Comparison of ENCODE assay signal across 18 mouse cellular contexts in the genomic region with DNA sequence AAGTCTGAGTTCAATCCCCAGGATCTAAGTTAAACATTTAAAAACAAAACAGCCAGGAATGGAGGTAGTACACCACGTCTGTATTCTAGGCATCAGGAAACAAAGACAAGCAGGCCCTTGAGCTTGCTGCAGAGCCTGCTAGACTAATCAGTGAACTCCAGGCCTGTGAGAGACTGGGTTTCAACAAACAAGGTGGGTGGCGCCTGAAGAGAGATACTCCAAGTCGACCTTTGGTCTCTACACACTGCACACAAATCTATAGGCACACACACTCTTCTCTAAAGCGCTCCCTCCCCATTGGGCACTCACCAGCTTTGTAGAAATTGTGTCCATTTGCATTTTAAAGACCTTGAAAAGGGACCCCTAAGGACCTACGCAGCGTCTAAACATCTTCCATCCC.
DNase-seq lines count a peak whose midpoint lies in the region; ATAC-seq and TF ChIP-seq lines count a peak whose summit lies in the region.
"Had no signal": no experiment of that assay in that cellular context is flagged by ENCODE, and none has a peak within 500 bp of the region (broad histone marks: within the 10 kb centered on the region; RNA-seq: fewer than 3 reads in every experiment).

No protein-coding gene starts in this region.

- H3K36me3 ChIP-seq in midbrain, embryonic 11.5 days (ENCODE audit: control insufficient read depth, insufficient read depth, low read length), result no peaks in the 10 kb centered on the region
- no peaks in the 10 kb centered on the region for H3K36me3 ChIP-seq in midbrain, postnatal 0 days (ENCODE audit: insufficient read depth, low read length)
- H3K36me3 ChIP-seq in intestine, embryonic 15.5 days, result no peaks in the 10 kb centered on the region
- no peaks in the 10 kb centered on the region for H3K36me3 ChIP-seq in liver, embryonic 13.5 days
- H3K36me3 ChIP-seq in stomach, postnatal 0 days (ENCODE audit: control insufficient read depth, insufficient read depth, low read length), result no peaks in the 10 kb centered on the region
- H3K36me3 ChIP-seq in neural tube, embryonic 15.5 days, result no peaks in the 10 kb centered on the region
- H3K36me3 ChIP-seq: embryonic facial prominence, embryonic 12.5 days; forebrain, embryonic 12.5 days; heart, embryonic 13.5 days had no signal

- no peak overlapping the region for H3K9ac ChIP-seq in midbrain, embryonic 11.5 days (ENCODE audit: low read length)
- H3K9ac ChIP-seq in midbrain, postnatal 0 days (replicated peaks; ENCODE audit: low read length, poor library complexity, severe bottlenecking), result no peak overlapping the region
- no peak overlapping the region for H3K9ac ChIP-seq in intestine, embryonic 15.5 days
- H3K9ac ChIP-seq in liver, embryonic 13.5 days, result no peak overlapping the region
- H3K9ac ChIP-seq in stomach, postnatal 0 days (ENCODE audit: low read length), result no peak overlapping the region
- no peak overlapping the region for H3K9ac ChIP-seq in neural tube, embryonic 15.5 days (replicated peaks)
- H3K9ac ChIP-seq: embryonic facial prominence, embryonic 12.5 days; forebrain, embryonic 12.5 days; heart, embryonic 13.5 days had no signal

- WGBS in midbrain, embryonic 11.5 days, result 37% methylated on average over 6 of the region's 6 CpGs
- WGBS in midbrain, postnatal 0 days, result 28% methylated on average over 6 of the region's 6 CpGs
- WGBS in intestine, embryonic 15.5 days, result 35% methylated on average over 6 of the region's 6 CpGs
- WGBS in liver, embryonic 13.5 days (ENCODE audit: insufficient replicate concordance), result 35% methylated on average over 6 of the region's 6 CpGs
- WGBS in stomach, postnatal 0 days, result 45% methylated on average over 6 of the region's 6 CpGs
- WGBS in neural tube, embryonic 15.5 days, result 36% methylated on average over 6 of the region's 6 CpGs

- H3K27me3 ChIP-seq in midbrain, embryonic 11.5 days (ENCODE audit: control insufficient read depth, insufficient read depth, low read length), result no peaks in the 10 kb centered on the region
- no peaks in the 10 kb centered on the region for H3K27me3 ChIP-seq in midbrain, postnatal 0 days (ENCODE audit: insufficient read depth, low read length)
- no peaks in the 10 kb centered on the region for H3K27me3 ChIP-seq in intestine, embryonic 15.5 days (replicated peaks)
- no peaks in the 10 kb centered on the region for H3K27me3 ChIP-seq in liver, embryonic 13.5 days
- no peaks in the 10 kb centered on the region for H3K27me3 ChIP-seq in stomach, postnatal 0 days (ENCODE audit: control insufficient read depth, insufficient read depth, low read length)
- no peaks in the 10 kb centered on the region for H3K27me3 ChIP-seq in neural tube, embryonic 15.5 days (replicated peaks)
- H3K27me3 ChIP-seq: embryonic facial prominence, embryonic 12.5 days; heart, embryonic 13.5 days had no signal

- peak overlapping the region; percentile 14; the same call in 1 of the 2 replicates for H3K27ac ChIP-seq in midbrain, embryonic 11.5 days (ENCODE audit: low read depth, low read length)
- H3K27ac ChIP-seq in midbrain, postnatal 0 days (ENCODE audit: low read depth, low read length), result no peak overlapping the region
- H3K27ac ChIP-seq in intestine, embryonic 15.5 days, result peak overlapping the region; percentile 59
- H3K27ac ChIP-seq in liver, embryonic 13.5 days, result peak overlapping the region; percentile 26; the same call in 1 of the 2 replicates
- H3K27ac ChIP-seq in stomach, postnatal 0 days (replicated peaks), result no peak overlapping the region
- no peak overlapping the region for H3K27ac ChIP-seq in neural tube, embryonic 15.5 days (replicated peaks)
- H3K27ac ChIP-seq: embryonic facial prominence, embryonic 12.5 days; heart, embryonic 13.5 days had no signal

- H3K9me3 ChIP-seq in midbrain, embryonic 11.5 days (ENCODE audit: control insufficient read depth, low read length), result no peaks in the 10 kb centered on the region
- H3K9me3 ChIP-seq in midbrain, postnatal 0 days (ENCODE audit: low read length), result no peaks in the 10 kb centered on the region
- no peaks in the 10 kb centered on the region for H3K9me3 ChIP-seq in intestine, embryonic 15.5 days
- no peaks in the 10 kb centered on the region for H3K9me3 ChIP-seq in liver, embryonic 13.5 days (replicated peaks)
- H3K9me3 ChIP-seq in stomach, postnatal 0 days (ENCODE audit: control insufficient read depth, low read length), result no peaks in the 10 kb centered on the region
- H3K9me3 ChIP-seq in neural tube, embryonic 15.5 days (replicated peaks), result no peaks in the 10 kb centered on the region
- H3K9me3 ChIP-seq: forebrain, embryonic 12.5 days; heart, embryonic 13.5 days had no signal

- TF ChIP-seq EP300 in stomach, postnatal 0 days (optimal IDR thresholded peaks at IDR 0.05), result no peak

- no peak for ATAC-seq in midbrain, embryonic 11.5 days (ENCODE audit: low FRiP score)
- no peak for ATAC-seq in midbrain, postnatal 0 days (ENCODE audit: low FRiP score)
- ATAC-seq in intestine, embryonic 15.5 days, result peak; percentile 86
- peak; percentile 68 for ATAC-seq in liver, embryonic 13.5 days (ENCODE audit: low read depth)
- ATAC-seq in stomach, postnatal 0 days (ENCODE audit: low FRiP score, low TSS enrichment), result peak; percentile 78
- no peak for ATAC-seq in neural tube, embryonic 15.5 days (ENCODE audit: low FRiP score)

- no peak overlapping the region for H3K4me3 ChIP-seq in midbrain, embryonic 11.5 days (ENCODE audit: low read depth, low read length)
- no peak overlapping the region for H3K4me3 ChIP-seq in midbrain, postnatal 0 days (ENCODE audit: low read depth, low read length)
- no peak overlapping the region for H3K4me3 ChIP-seq in intestine, embryonic 15.5 days (replicated peaks)
- no peak overlapping the region for H3K4me3 ChIP-seq in liver, embryonic 13.5 days (replicated peaks)
- H3K4me3 ChIP-seq in stomach, postnatal 0 days (ENCODE audit: low read depth, low read length), result no peak overlapping the region
- no peak overlapping the region for H3K4me3 ChIP-seq in neural tube, embryonic 15.5 days (replicated peaks)
- H3K4me3 ChIP-seq: embryonic facial prominence, embryonic 12.5 days; forebrain, embryonic 12.5 days; heart, embryonic 13.5 days; myocyte had no signal

- no peak for DNase-seq in midbrain, embryonic 11.5 days (ENCODE audit: low spot score, missing footprints)
- no peak for DNase-seq in midbrain, postnatal 0 days (ENCODE audit: low spot score)
- no peak for DNase-seq in liver, embryonic 13.5 days
- peak; percentile 57 for DNase-seq in stomach, postnatal 0 days (ENCODE audit: low spot score)
- no peak for DNase-seq in testis, postnatal 14 days (ENCODE audit: low spot score)
- no peak for DNase-seq in neural tube, embryonic 10.5 days (ENCODE audit: extremely low spot score, low spot score)
- DNase-seq: adrenal gland, postnatal 14 days; cerebellum, adult 9-11 months; heart, postnatal 4 days; kidney, postnatal 14 days; layer of hippocampus, adult 9-11 months; lung, adult 18-20 months had no signal

- H3K4me1 ChIP-seq in midbrain, embryonic 11.5 days (ENCODE audit: control insufficient read depth, insufficient read depth, low read length), result peaks cover 8% of the 10 kb centered on the region; the same call in 1 of the 2 replicates
- no peaks in the 10 kb centered on the region for H3K4me1 ChIP-seq in midbrain, postnatal 0 days (ENCODE audit: insufficient read depth, low read length)
- H3K4me1 ChIP-seq in intestine, embryonic 15.5 days (replicated peaks), result peaks cover 18% of the 10 kb centered on the region
- peaks cover 15% of the 10 kb centered on the region; the same call in 1 of the 2 replicates for H3K4me1 ChIP-seq in liver, embryonic 13.5 days (replicated peaks)
- peaks cover under 1% of the 10 kb centered on the region; the same call in 1 of the 2 replicates for H3K4me1 ChIP-seq in stomach, postnatal 0 days (replicated peaks; ENCODE audit: control insufficient read depth, insufficient read depth)
- H3K4me1 ChIP-seq in neural tube, embryonic 15.5 days, result no peaks in the 10 kb centered on the region; the same call in 1 of the 2 replicates

- no peak overlapping the region for H3K4me2 ChIP-seq in midbrain, embryonic 11.5 days
- no peak overlapping the region for H3K4me2 ChIP-seq in midbrain, postnatal 0 days (ENCODE audit: low read depth, low read length, poor library complexity, severe bottlenecking)
- no peak overlapping the region for H3K4me2 ChIP-seq in intestine, embryonic 15.5 days (replicated peaks)
- H3K4me2 ChIP-seq in liver, embryonic 13.5 days, result no peak overlapping the region
- no peak overlapping the region for H3K4me2 ChIP-seq in stomach, postnatal 0 days (replicated peaks; ENCODE audit: low read depth)
- no peak overlapping the region for H3K4me2 ChIP-seq in neural tube, embryonic 15.5 days
- H3K4me2 ChIP-seq: embryonic facial prominence, embryonic 12.5 days; forebrain, embryonic 12.5 days; heart, embryonic 13.5 days had no signal

- TF ChIP-seq CTCF in midbrain, postnatal 0 days (IDR thresholded peaks at IDR 0.05), result no peak
- no peak for TF ChIP-seq CTCF in stomach, postnatal 0 days (IDR thresholded peaks at IDR 0.05; ENCODE audit: low read depth)

Comparison
In these comparisons a context has a peak if more than half of its experiments do, and no peak if none do; other contexts are left out.
1. H3K27ac ChIP-seq: peak in midbrain, embryonic 11.5 days (single experiment), intestine, embryonic 15.5 days (single experiment) and liver, embryonic 13.5 days (single experiment); none in midbrain, postnatal 0 days (single experiment), stomach, postnatal 0 days (single experiment) and neural tube, embryonic 15.5 days (single experiment).
2. ATAC-seq: peak in intestine, embryonic 15.5 days (single experiment), liver, embryonic 13.5 days (single experiment) and stomach, postnatal 0 days (single experiment); none in midbrain, embryonic 11.5 days (single experiment), midbrain, postnatal 0 days (single experiment) and neural tube, embryonic 15.5 days (single experiment).